8 mouse cellular contexts compared by ENCODE assay signal in the genomic region with DNA sequence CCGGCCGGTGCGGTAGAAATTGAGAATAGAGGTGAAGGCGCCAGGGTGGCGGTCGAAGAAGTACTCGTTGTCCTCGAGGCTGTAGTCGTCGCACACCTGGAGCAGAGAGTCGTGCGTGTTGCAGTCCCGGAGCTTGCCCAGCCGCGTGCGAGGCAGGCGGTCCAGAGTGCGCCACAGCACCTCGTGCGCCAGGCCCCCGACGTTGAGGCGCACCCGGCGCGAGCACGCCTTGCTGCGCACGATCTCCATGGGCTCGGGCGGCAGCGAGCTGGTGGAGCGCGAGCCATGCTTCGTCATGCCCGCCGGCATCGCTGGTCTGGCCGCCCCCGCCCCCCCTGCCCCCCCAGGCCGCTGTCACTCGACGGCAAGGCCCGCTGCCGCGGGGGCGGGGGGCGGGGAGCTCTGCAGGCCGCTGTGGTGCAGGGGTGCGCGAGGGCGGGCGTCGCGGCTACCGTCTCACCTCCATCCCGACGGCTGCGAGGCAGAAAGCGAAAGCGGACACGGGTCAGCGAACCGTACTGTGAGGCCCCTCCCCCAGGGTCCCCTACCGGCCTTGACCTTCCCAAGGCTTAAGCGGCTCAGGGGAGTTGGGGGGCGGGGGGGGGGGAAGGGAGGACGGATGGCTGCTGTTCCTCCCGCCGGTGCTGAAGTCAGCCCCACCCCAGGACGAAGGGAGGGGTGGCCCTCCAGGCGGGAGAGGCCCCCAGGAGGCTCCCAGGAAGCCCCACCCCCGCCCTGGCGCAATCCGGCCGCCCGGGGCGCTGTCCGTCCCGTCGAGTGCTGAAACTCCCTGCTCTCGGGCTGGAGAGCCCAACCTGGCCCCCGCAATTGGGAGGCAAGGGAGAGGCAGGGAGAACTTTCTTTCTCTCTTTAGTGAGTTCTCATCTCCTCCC. TPM values are rescaled to one million over a fixed set of nuclear protein-coding genes. Genes with fewer than 3 reads are reported as not detected.
DNase-seq lines count a peak whose midpoint lies in the region; ATAC-seq and TF ChIP-seq lines count a peak whose summit lies in the region.

No protein-coding gene starts in this region.

- H3K27me3 ChIP-seq in intestine, postnatal 0 days (replicated peaks; ENCODE audit: control insufficient read depth, insufficient read depth, low read length) = peaks cover 26% of the 10 kb centered on the region
- H3K27me3 ChIP-seq in lung, embryonic 14.5 days (ENCODE audit: insufficient read depth, low read length) = peaks cover 60% of the 10 kb centered on the region

- peak overlapping the region; percentile 45 for H3K4me3 ChIP-seq in intestine, postnatal 0 days (ENCODE audit: low read depth, low read length)
- H3K4me3 ChIP-seq in lung, embryonic 14.5 days (ENCODE audit: low read depth, low read length) = peak overlapping the region; percentile 43
- H3K4me3 ChIP-seq in olfactory bulb, adult 2 months (ENCODE audit: insufficient read depth, low read depth, low read length) = peak overlapping the region; percentile 84

- H3K36me3 ChIP-seq in intestine, postnatal 0 days (ENCODE audit: control insufficient read depth, insufficient read depth) = no peaks in the 10 kb centered on the region
- no peaks in the 10 kb centered on the region for H3K36me3 ChIP-seq in lung, embryonic 14.5 days (ENCODE audit: insufficient read depth)

- H3K4me2 ChIP-seq in intestine, postnatal 0 days (replicated peaks; ENCODE audit: low read depth) = peak overlapping the region; percentile 76
- H3K4me2 ChIP-seq in lung, embryonic 14.5 days = peak overlapping the region; percentile 93

- WGBS in intestine, postnatal 0 days = 13% methylated on average over 67 of the region's 83 CpGs
- WGBS in lung, embryonic 14.5 days = 10% methylated on average over 79 of the region's 83 CpGs
- WGBS in olfactory bulb, adult 2 months = 20% methylated on average over 82 of the region's 83 CpGs

- H3K9ac ChIP-seq in intestine, postnatal 0 days (ENCODE audit: low read depth, low read length) = 0 out of 2 replicates have a peak overlapping the region, but pooled peaks have one; percentile 1
- H3K9ac ChIP-seq in lung, embryonic 14.5 days = no peak overlapping the region

- peak; percentile 53 for TF ChIP-seq CTCF in intestine, postnatal 0 days (IDR thresholded peaks at IDR 0.05; ENCODE audit: low read depth)
- peak; percentile 35 for TF ChIP-seq CTCF in lung, embryonic 14.5 days (IDR thresholded peaks at IDR 0.05; ENCODE audit: low read depth)
- TF ChIP-seq CTCF in olfactory bulb, adult 2 months (IDR thresholded peaks at IDR 0.05; ENCODE audit: insufficient read depth, low read depth, low read length) = no peak

- no peaks in the 10 kb centered on the region; the same call in 1 of the 2 replicates for H3K4me1 ChIP-seq in intestine, postnatal 0 days (replicated peaks; ENCODE audit: control insufficient read depth, insufficient read depth, low read length)
- peaks cover 6% of the 10 kb centered on the region for H3K4me1 ChIP-seq in lung, embryonic 14.5 days (ENCODE audit: insufficient read depth)
- peaks cover 52% of the 10 kb centered on the region for H3K4me1 ChIP-seq in olfactory bulb, adult 2 months (ENCODE audit: control insufficient read depth, insufficient read depth, low read length)

- H3K9me3 ChIP-seq in intestine, postnatal 0 days (ENCODE audit: control insufficient read depth) = no peaks in the 10 kb centered on the region
- no peaks in the 10 kb centered on the region for H3K9me3 ChIP-seq in lung, embryonic 14.5 days (ENCODE audit: low read depth, low read length)

- peak; percentile 36 for DNase-seq in layer of hippocampus, adult 11-12 months (ENCODE audit: low spot score)
- no peak for DNase-seq in layer of hippocampus, adult 9-11 months
- peak; percentile 98 for DNase-seq in heart, adult 11 months
- DNase-seq in lung, embryonic 14.5 days = peak; percentile 88
- DNase-seq in thymus, postnatal 14 days = peak; percentile 58

- no peak overlapping the region for H3K27ac ChIP-seq in intestine, postnatal 0 days (ENCODE audit: low read depth, low read length)
- no peak overlapping the region for H3K27ac ChIP-seq in lung, embryonic 14.5 days (ENCODE audit: low read depth)
- H3K27ac ChIP-seq in olfactory bulb, adult 2 months (ENCODE audit: insufficient read depth, low read depth, low read length) = peak overlapping the region; percentile 92

- peak; percentile 82 for ATAC-seq in common myeloid progenitor, adult 5-6 weeks (replicated peaks; ENCODE audit: low read depth, poor library complexity, severe bottlenecking)
- ATAC-seq in intestine, postnatal 0 days = peak; percentile 75
- ATAC-seq in lung, embryonic 14.5 days (ENCODE audit: insufficient read depth) = peak; percentile 68

- no peak for TF ChIP-seq POLR2A in olfactory bulb, adult 2 months (IDR thresholded peaks at IDR 0.05; ENCODE audit: insufficient read depth, low read depth, low read length)

RNA-seq across cellular contexts. Expression of a gene that starts 1.4 kb away (rescaled TPM):
- total RNA-seq in common myeloid progenitor, adult 5-6 weeks (2017) = 0.23 and 3.3 TPM in 2 replicates
- polyA plus RNA-seq in intestine, postnatal 0 days (2015; fragmentation: Nextera tagmentation; extraction: Ambion mirVana) = 1.1 and 1.6 TPM in 2 replicates
- 0.37 and 0.42 TPM in 2 replicates for polyA plus RNA-seq in lung, embryonic 14.5 days (2014; fragmentation: Nextera tagmentation; extraction: Ambion mirVana)
- 145 TPM in 1 of 2 replicates, not detected in the other for polyA plus RNA-seq in olfactory bulb, adult 2 months (2012; ENCODE audit: insufficient read depth, insufficient read length, low replicate concordance, missing spikeins)

RNA-seq across cellular contexts. Expression of a gene that starts 51.8 kb away (rescaled TPM):
- not detected in 2 replicates for total RNA-seq in common myeloid progenitor, adult 5-6 weeks (2017)
- polyA plus RNA-seq in intestine, postnatal 0 days (2015; fragmentation: Nextera tagmentation; extraction: Ambion mirVana) = 8.9 and 9.5 TPM in 2 replicates
- 16.0 and 18.6 TPM in 2 replicates for polyA plus RNA-seq in lung, embryonic 14.5 days (2014; fragmentation: Nextera tagmentation; extraction: Ambion mirVana)
- polyA plus RNA-seq in olfactory bulb, adult 2 months (2012; ENCODE audit: insufficient read depth, insufficient read length, low replicate concordance, missing spikeins) = not detected in 2 replicates

Comparison
In these comparisons a context has a peak if more than half of its experiments do, and no peak if none do; other contexts are left out.
1. RNA of a gene that starts 1.4 kb away (polyA plus RNA-seq): 145 TPM in olfactory bulb, adult 2 months; 1.1 to 1.6 TPM in intestine, postnatal 0 days and 0.37 to 0.42 TPM in lung, embryonic 14.5 days; every median in the first group is over 10 times any median in the second.
2. Peak in every context shown above with its lines, with median percentiles within 50 percentile points of each other: ATAC-seq and H3K4me3 ChIP-seq.